Mouse (Mus musculus) liver, postnatal 0 days (tissue): ENCODE results near the gene Nell1.

Experiments
- CTCF ChIP-seq: sonication (generic); IDR thresholded peaks from 2 replicates; pipeline ENCODE4 v1.5.1; 2016; ENCODE audit warnings: antibody characterized with exemption, low read depth
- EP300 ChIP-seq: IDR thresholded peaks from 2 replicates; pipeline ENCODE4 v1.6.1; 2016; ENCODE audit warnings: antibody characterized with exemption, low read depth, mild to moderate bottlenecking

- no peak for TF ChIP-seq CTCF
- no peak for TF ChIP-seq EP300
These were observed 798.9 kb downstream of the Nell1 start for GRCm38 (mm10) chr7:50773516-50773915.
